Mouse (Mus musculus) brain, embryonic 14.5 days (tissue): ENCODE results near the gene Rad51d. TPM values are rescaled to one million over a fixed set of nuclear protein-coding genes. Genes with fewer than 3 reads are reported as not detected.

ENCODE experiments used
- DNase-seq: peaks from one replicate; pipeline ENCODE4 v3.0.0-alpha.2; 2011; ENCODE audit warnings: low read depth
- CTCF ChIP-seq: fragments of 200-500 bp; IDR thresholded peaks from 2 replicates; pipeline ENCODE4 v1.5.1; 2012; ENCODE audit warnings: inconsistent platforms, mild to moderate bottlenecking, moderate library complexity, borderline replicate concordance; ENCODE audit not compliant: insufficient read depth, insufficient read length; ENCODE audit errors: extremely low read depth
- POLR2A ChIP-seq: fragments of 200-500 bp; IDR thresholded peaks from 2 replicates; pipeline ENCODE4 v1.6.1; 2012; ENCODE audit warnings: mild to moderate bottlenecking, inconsistent platforms, borderline replicate concordance; ENCODE audit not compliant: poor library complexity, insufficient read depth, insufficient read length, severe bottlenecking; ENCODE audit errors: extremely low read depth
- polyA plus RNA-seq: library from polyadenylated mRNA; depleted of rRNA; stranded (reverse); fragments of >200 nt; gene quantifications from 2 replicates; pipeline ENCODE4 v1.2.3, GENCODE M21; 2012

Rad51d gene
- polyA plus RNA-seq, 1 experiment, result 9.5 TPM

- TF ChIP-seq CTCF, result no peak
- no peak for TF ChIP-seq POLR2A
- DNase-seq, result peak; percentile 89
These were observed 26.9 kb downstream of the Rad51d start for GRCm38 (mm10) chr11:82863488-82863931.

GRCm38 (mm10) chr11:82863059-82863458, 27.4 kb downstream of the Rad51d start:
- no peak for TF ChIP-seq CTCF
- peak; percentile 75 for DNase-seq

DNA sequence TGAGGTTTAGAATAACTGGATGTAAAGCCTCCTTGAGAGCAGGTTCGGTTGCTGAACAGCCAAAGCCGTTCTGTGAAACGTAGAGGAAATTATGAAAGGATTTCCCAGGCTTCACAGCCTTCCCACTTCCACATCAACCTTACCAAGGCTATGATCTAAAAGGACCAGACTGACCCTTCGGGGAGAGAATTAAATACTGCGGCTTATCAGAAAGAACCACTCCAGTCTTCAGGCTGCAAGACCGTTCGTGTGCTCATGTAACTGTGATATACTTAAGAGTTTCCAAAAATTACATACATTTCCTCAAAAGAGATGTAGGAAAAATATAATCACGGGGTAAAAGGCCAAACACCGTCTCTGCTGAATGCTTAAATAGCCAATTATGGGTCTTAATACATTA, 27.8 kb downstream of the Rad51d start:
- no peak for TF ChIP-seq CTCF
- TF ChIP-seq POLR2A, result no peak
- no peak for DNase-seq

GRCm38 (mm10) chr11:82861558-82861957, 28.9 kb downstream of the Rad51d start:
- DNase-seq, result peak; percentile 18
- no peak for TF ChIP-seq CTCF
- TF ChIP-seq POLR2A, result no peak

DNA sequence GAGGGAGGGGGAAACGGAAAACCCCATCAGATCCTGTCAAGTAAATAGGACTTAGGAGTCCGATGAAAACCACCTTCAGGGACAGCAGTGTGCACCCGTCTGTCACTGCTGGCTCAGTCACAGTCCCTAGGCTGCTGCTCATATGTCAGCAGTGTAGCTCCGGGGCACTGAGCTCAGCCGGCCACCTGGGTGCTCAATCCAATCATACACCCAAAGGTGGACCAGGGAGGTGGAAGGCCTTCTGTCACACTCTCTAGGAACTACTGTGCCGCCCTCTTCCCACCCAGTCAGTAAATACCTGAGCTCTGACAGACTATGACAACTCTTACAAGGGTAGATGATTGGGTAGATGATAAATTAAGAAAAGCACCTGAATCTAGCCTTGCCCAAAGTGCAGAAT, 29.7 kb downstream of the Rad51d start:
- TF ChIP-seq POLR2A, result no peak
- no peak for TF ChIP-seq CTCF
- no peak for DNase-seq

GRCm38 (mm10) chr11:82857307-82857848, 33.0 kb downstream of the Rad51d start:
- TF ChIP-seq POLR2A (no peak), CTCF (no peak)
- DNase-seq, result no peak

- peak; percentile 90 for DNase-seq
- TF ChIP-seq POLR2A, result no peak
- TF ChIP-seq CTCF, result no peak
These were observed 34.4 kb downstream of the Rad51d start for GRCm38 (mm10) chr11:82856032-82856431.

- DNase-seq, result peak; percentile 16
- TF ChIP-seq CTCF (no peak), POLR2A (no peak)
These were observed 35.0 kb downstream of the Rad51d start for GRCm38 (mm10) chr11:82855327-82855973.

GRCm38 (mm10) chr11:82854111-82854510, 36.3 kb downstream of the Rad51d start:
- DNase-seq, result no peak
- TF ChIP-seq CTCF (no peak), POLR2A (no peak)

DNA sequence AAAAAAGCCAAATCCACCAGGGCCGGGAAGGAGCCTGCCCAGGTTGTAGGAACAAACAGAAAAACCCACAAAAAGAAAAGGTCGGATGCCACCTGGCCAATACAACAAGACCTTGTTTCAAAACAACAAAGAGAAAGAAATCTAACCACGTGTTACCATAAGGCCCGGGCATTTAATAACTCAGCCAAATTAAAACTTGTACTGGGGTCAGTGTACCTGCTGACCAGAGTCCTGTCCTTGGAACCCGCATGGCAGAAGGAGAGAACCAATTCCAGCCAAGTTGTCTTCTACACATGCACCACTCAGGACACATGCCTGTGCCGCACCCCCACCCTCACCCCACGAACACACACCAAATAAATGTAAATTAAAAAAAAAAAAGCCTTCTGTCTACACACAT, 37.5 kb downstream of the Rad51d start:
- no peak for TF ChIP-seq CTCF
- no peak for TF ChIP-seq POLR2A
- no peak for DNase-seq

DNA sequence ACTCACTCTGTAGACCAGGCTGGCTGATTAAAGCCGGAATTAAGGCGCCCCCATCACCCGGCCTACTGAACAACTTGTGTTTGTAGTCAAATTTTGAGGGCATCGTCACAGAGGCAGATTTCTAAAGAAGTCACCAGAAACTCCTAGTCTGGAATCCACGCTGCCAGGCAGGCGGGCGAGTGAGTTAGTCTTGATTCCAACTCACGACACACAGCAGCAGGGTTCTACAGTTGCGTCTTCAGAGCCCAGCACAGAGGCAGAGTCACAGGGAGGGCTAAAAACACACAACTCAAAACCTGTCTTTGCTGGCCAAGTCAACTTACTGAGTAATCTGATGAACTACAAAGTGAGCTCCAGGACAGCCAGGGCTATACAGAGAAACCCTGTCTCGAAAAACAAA, 37.9 kb downstream of the Rad51d start:
- TF ChIP-seq POLR2A (no peak), CTCF (no peak)
- no peak for DNase-seq

- TF ChIP-seq CTCF (no peak), POLR2A (no peak)
These were observed 38.3 kb downstream of the Rad51d start for GRCm38 (mm10) chr11:82852115-82852514.

More at GRCm38 (mm10) chr11:82852115-82852514, 38.3 kb downstream of the Rad51d start:
- DNase-seq, result no peak
